Mouse (Mus musculus): ENCODE data around the gene Gm3233. TPM values are rescaled to one million over a fixed set of nuclear protein-coding genes. Genes with fewer than 3 reads are reported as not detected.
"Not testable (repeated sequence)": the region's sequence is repeated elsewhere in the genome, so short reads cannot be mapped to it uniquely, and the experiment has no call there.

Gm3233 gene
- polyA plus RNA-seq (2012; rRNA removed) (not detected in 2 replicates), polyA plus RNA-seq (2014; fragmentation: Nextera tagmentation; extraction: Ambion mirVana) (not detected in 2 replicates)

- ATAC-seq (ENCODE audit: low FRiP score, low read depth); H3K9ac ChIP-seq (ENCODE audit: low read depth, low read length, severe bottlenecking); H3K4me3 ChIP-seq (replicated peaks; ENCODE audit: low read length); H3K4me2 ChIP-seq (replicated peaks; ENCODE audit: low read depth, low read length, severe bottlenecking); H3K27me3 ChIP-seq (ENCODE audit: control insufficient read depth, insufficient read depth, low read length); H3K9me3 ChIP-seq (ENCODE audit: control insufficient read depth, low read length); H3K36me3 ChIP-seq (ENCODE audit: control insufficient read depth, insufficient read depth, low read length); DNase-seq (ENCODE audit: low spot score); H3K4me1 ChIP-seq (ENCODE audit: control insufficient read depth, insufficient read depth, low read length); H3K27ac ChIP-seq (replicated peaks; ENCODE audit: low read depth, low read length): not testable (repeated sequence)
- no CpG with 5 or more reads among the region's 1 CpGs for WGBS
These were observed at the start of gene Gm3233 for GRCm38 (mm10) chr10:77759582-77759981. Gm3233 (minus strand) TSS chr10:77759682.

DNA sequence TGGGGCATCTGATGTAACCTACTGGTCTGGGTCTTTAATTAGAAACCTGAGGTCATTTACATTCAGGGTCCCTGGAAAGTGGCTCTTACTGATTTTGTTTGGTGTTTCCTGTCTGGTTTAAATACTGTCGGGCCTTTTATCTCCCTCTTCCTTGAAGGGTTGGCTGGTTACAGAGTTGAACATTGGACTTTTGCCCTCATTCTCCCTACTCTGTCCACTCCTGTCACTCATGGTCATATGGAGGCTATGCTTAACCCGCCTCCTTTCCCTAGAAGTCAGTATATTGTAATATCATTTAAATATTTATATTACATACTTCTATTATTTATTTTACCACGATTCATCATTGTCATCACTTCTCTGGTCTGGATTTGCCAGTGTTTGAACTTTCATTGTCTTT lies 44.6 kb upstream of the Gm3233 start:
- Histone ChIP-seq H3K4me1 (ENCODE audit: control insufficient read depth, insufficient read depth, low read length) (peaks cover 3% of the 10 kb centered on the region; the same call in 1 of the 2 replicates), H3K27ac (replicated peaks; ENCODE audit: low read depth, low read length) (no peak overlapping the region), H3K4me2 (replicated peaks; ENCODE audit: low read depth, low read length, severe bottlenecking) (no peak overlapping the region), H3K36me3 (ENCODE audit: control insufficient read depth, insufficient read depth, low read length) (no peaks in the 10 kb centered on the region), H3K4me3 (replicated peaks; ENCODE audit: low read length) (no peak overlapping the region), H3K9ac (ENCODE audit: low read depth, low read length, severe bottlenecking) (no peak overlapping the region), H3K27me3 (ENCODE audit: control insufficient read depth, insufficient read depth, low read length) (no peaks in the 10 kb centered on the region), H3K9me3 (ENCODE audit: control insufficient read depth, low read length) (no peaks in the 10 kb centered on the region)
- no peak for ATAC-seq (ENCODE audit: low FRiP score, low read depth)
- DNase-seq (ENCODE audit: low spot score): no peak
- WGBS: 80% methylated on average over 3 of the region's 3 CpGs
- no peak for TF ChIP-seq POLR2A (IDR thresholded peaks at IDR 0.05; ENCODE audit: borderline replicate concordance, extremely low read depth, insufficient read depth, insufficient read length)

- ATAC-seq (ENCODE audit: low FRiP score, low read depth): peak; percentile 73
- Histone ChIP-seq H3K9me3 (ENCODE audit: control insufficient read depth, low read length) (no peaks in the 10 kb centered on the region), H3K4me1 (ENCODE audit: control insufficient read depth, insufficient read depth, low read length) (peaks cover 6% of the 10 kb centered on the region; the same call in 1 of the 2 replicates), H3K27me3 (ENCODE audit: control insufficient read depth, insufficient read depth, low read length) (no peaks in the 10 kb centered on the region), H3K4me3 (replicated peaks; ENCODE audit: low read length) (no peak within 1 kb of the TSS), H3K4me2 (replicated peaks; ENCODE audit: low read depth, low read length, severe bottlenecking) (no peak within 1 kb of the TSS), H3K9ac (ENCODE audit: low read depth, low read length, severe bottlenecking) (no peak within 1 kb of the TSS), H3K36me3 (ENCODE audit: control insufficient read depth, insufficient read depth, low read length) (no peaks in the 10 kb centered on the region), H3K27ac (replicated peaks; ENCODE audit: low read depth, low read length) (no peak within 1 kb of the TSS)
- DNase-seq (ENCODE audit: low spot score): no peak
- no peak for TF ChIP-seq POLR2A (IDR thresholded peaks at IDR 0.05; ENCODE audit: borderline replicate concordance, extremely low read depth, insufficient read depth, insufficient read length)
- 39% methylated on average over 8 of the region's 8 CpGs for WGBS
These were observed 39.5 kb upstream of the Gm3233 start, which contains the start of gene Gm19668 for GRCm38 (mm10) chr10:77798921-77799508. Gm19668 (minus strand) TSS chr10:77799133.

DNA sequence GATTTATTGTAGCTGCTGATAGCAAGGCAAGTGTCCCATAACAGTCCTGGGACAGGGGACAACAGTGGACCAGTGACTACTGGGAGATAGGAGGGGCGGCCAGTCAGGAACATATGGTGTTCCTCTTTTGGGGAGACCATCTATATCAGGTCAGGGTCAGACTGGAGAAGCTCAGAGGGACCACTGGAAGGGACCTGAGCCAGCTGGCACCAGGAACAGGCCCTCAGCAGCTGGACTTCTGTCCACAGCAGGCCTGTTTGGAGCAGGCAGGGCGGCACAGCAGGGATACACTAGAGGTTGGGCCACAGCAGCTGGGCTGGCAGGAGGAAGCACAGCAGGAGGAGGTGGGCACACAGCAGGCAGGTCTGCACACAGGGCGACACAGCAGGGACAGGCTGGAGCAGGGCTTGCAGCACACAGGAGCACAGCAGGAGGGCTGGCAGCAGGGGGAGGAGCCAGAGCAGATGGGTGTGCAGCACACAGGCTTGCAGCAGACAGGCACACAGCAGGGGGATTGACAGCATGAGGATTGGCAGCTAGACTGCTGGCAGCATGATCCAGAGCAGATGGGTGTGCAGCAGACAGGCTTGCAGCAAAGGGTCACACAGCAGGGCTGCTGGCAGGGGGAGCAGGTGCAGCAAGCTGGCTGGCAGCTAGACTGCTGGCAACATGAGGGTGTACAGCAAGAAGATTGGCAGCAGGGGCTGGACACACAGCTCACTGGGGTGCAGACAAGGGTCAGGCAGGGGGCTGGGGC lies 38.9 kb upstream of the Gm3233 start:
- not testable (repeated sequence) for H3K27ac ChIP-seq (replicated peaks; ENCODE audit: low read depth, low read length); H3K27me3 ChIP-seq (ENCODE audit: control insufficient read depth, insufficient read depth, low read length); DNase-seq (ENCODE audit: low spot score); H3K4me2 ChIP-seq (replicated peaks; ENCODE audit: low read depth, low read length, severe bottlenecking); H3K4me1 ChIP-seq (ENCODE audit: control insufficient read depth, insufficient read depth, low read length); H3K9me3 ChIP-seq (ENCODE audit: control insufficient read depth, low read length); H3K36me3 ChIP-seq (ENCODE audit: control insufficient read depth, insufficient read depth, low read length); H3K9ac ChIP-seq (ENCODE audit: low read depth, low read length, severe bottlenecking); H3K4me3 ChIP-seq (replicated peaks; ENCODE audit: low read length); ATAC-seq (ENCODE audit: low FRiP score, low read depth)
- WGBS: 53% methylated on average over 2 of the region's 3 CpGs

DNA sequence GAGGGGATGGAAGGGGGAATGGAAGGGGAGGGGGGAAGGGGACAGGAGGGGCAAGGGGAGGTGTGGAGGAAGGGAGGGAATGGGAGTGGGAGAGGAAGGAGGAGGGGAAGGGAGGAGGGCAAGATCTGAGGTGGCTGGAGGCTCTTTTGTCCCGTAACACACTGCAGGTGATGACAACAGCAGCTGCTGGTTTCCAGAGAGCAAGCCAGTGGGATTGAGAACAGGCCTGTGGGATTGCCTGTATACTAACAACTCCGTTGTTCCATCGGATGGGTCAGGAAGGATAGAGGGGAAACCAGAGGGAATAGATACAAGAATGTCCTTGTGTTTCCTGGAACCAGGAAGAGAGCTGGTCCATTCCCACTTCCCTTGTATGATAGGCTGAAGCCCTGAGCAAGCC lies 38.2 kb upstream of the Gm3233 start:
- Histone ChIP-seq H3K9me3 (ENCODE audit: control insufficient read depth, low read length) (no peaks in the 10 kb centered on the region), H3K4me2 (replicated peaks; ENCODE audit: low read depth, low read length, severe bottlenecking) (no peak overlapping the region), H3K27me3 (ENCODE audit: control insufficient read depth, insufficient read depth, low read length) (no peaks in the 10 kb centered on the region), H3K4me1 (ENCODE audit: control insufficient read depth, insufficient read depth, low read length) (peaks cover 6% of the 10 kb centered on the region; the same call in 1 of the 2 replicates), H3K36me3 (ENCODE audit: control insufficient read depth, insufficient read depth, low read length) (no peaks in the 10 kb centered on the region), H3K4me3 (replicated peaks; ENCODE audit: low read length) (no peak overlapping the region), H3K9ac (ENCODE audit: low read depth, low read length, severe bottlenecking) (no peak overlapping the region), H3K27ac (replicated peaks; ENCODE audit: low read depth, low read length) (no peak overlapping the region)
- TF ChIP-seq POLR2A (IDR thresholded peaks at IDR 0.05; ENCODE audit: borderline replicate concordance, extremely low read depth, insufficient read depth, insufficient read length): no peak
- 12% methylated on average over 3 of the region's 3 CpGs for WGBS
- ATAC-seq (ENCODE audit: low FRiP score, low read depth): no peak
- DNase-seq (ENCODE audit: low spot score): no peak

Measured in limb, embryonic 14.5 days (tissue).